Mouse (Mus musculus): ENCODE results near the gene Mmrn1. TPM values are rescaled to one million over a fixed set of nuclear protein-coding genes. Genes with fewer than 3 reads are reported as not detected.

The Mmrn1 gene
- total RNA-seq, 1 experiment from 2014 or later = 88.3 TPM

- no peak for ATAC-seq (replicated peaks in 1 of 2; ENCODE audit: insufficient read depth in 1 of 2, low FRiP score in 2 of 2, low TSS enrichment in 1 of 2, low read depth in 1 of 2, poor library complexity in 2 of 2, severe bottlenecking in 2 of 2)
Measured at GRCm38 (mm10) chr6:60984360-60984759, 59.6 kb downstream of the Mmrn1 start.

GRCm38 (mm10) chr6:60985919-60986318 is 61.1 kb downstream of the Mmrn1 start:
- ATAC-seq (replicated peaks in 1 of 2; ENCODE audit: insufficient read depth in 1 of 2, low FRiP score in 2 of 2, low TSS enrichment in 1 of 2, low read depth in 1 of 2, poor library complexity in 2 of 2, severe bottlenecking in 2 of 2) = no peak

GRCm38 (mm10) chr6:60986914-60987313 is 62.1 kb downstream of the Mmrn1 start:
- ATAC-seq (replicated peaks in 1 of 2; ENCODE audit: insufficient read depth in 1 of 2, low FRiP score in 2 of 2, low TSS enrichment in 1 of 2, low read depth in 1 of 2, poor library complexity in 2 of 2, severe bottlenecking in 2 of 2) = no peak

GRCm38 (mm10) chr6:60987804-60988203 is 63.0 kb downstream of the Mmrn1 start:
- no peak for ATAC-seq (replicated peaks in 1 of 2; ENCODE audit: insufficient read depth in 1 of 2, low FRiP score in 2 of 2, low TSS enrichment in 1 of 2, low read depth in 1 of 2, poor library complexity in 2 of 2, severe bottlenecking in 2 of 2)

- no peak for ATAC-seq (replicated peaks in 1 of 2; ENCODE audit: insufficient read depth in 1 of 2, low FRiP score in 2 of 2, low TSS enrichment in 1 of 2, low read depth in 1 of 2, poor library complexity in 2 of 2, severe bottlenecking in 2 of 2)
Measured at GRCm38 (mm10) chr6:60992366-60992765, 67.6 kb downstream of the Mmrn1 start.

- ATAC-seq (replicated peaks in 1 of 2; ENCODE audit: insufficient read depth in 1 of 2, low FRiP score in 2 of 2, low TSS enrichment in 1 of 2, low read depth in 1 of 2, poor library complexity in 2 of 2, severe bottlenecking in 2 of 2) = no peak
Measured at GRCm38 (mm10) chr6:60993386-60994108, 68.8 kb downstream of the Mmrn1 start.

GRCm38 (mm10) chr6:60994114-60994513 is 69.3 kb downstream of the Mmrn1 start:
- ATAC-seq (replicated peaks in 1 of 2; ENCODE audit: insufficient read depth in 1 of 2, low FRiP score in 2 of 2, low TSS enrichment in 1 of 2, low read depth in 1 of 2, poor library complexity in 2 of 2, severe bottlenecking in 2 of 2) = no peak

GRCm38 (mm10) chr6:60994521-60994920 is 69.7 kb downstream of the Mmrn1 start:
- no peak for ATAC-seq (replicated peaks in 1 of 2; ENCODE audit: insufficient read depth in 1 of 2, low FRiP score in 2 of 2, low TSS enrichment in 1 of 2, low read depth in 1 of 2, poor library complexity in 2 of 2, severe bottlenecking in 2 of 2)

- no peak for ATAC-seq (replicated peaks in 1 of 2; ENCODE audit: insufficient read depth in 1 of 2, low FRiP score in 2 of 2, low TSS enrichment in 1 of 2, low read depth in 1 of 2, poor library complexity in 2 of 2, severe bottlenecking in 2 of 2)
Measured at GRCm38 (mm10) chr6:60995596-60995995, 70.8 kb downstream of the Mmrn1 start.

GRCm38 (mm10) chr6:60996328-60996727 is 71.6 kb downstream of the Mmrn1 start:
- no peak for ATAC-seq (replicated peaks in 1 of 2; ENCODE audit: insufficient read depth in 1 of 2, low FRiP score in 2 of 2, low TSS enrichment in 1 of 2, low read depth in 1 of 2, poor library complexity in 2 of 2, severe bottlenecking in 2 of 2)

GRCm38 (mm10) chr6:61001003-61001790 is 76.4 kb downstream of the Mmrn1 start:
- no peak; a peak in 1 of 4 replicates for ATAC-seq (replicated peaks in 1 of 2; ENCODE audit: insufficient read depth in 1 of 2, low FRiP score in 2 of 2, low TSS enrichment in 1 of 2, low read depth in 1 of 2, poor library complexity in 2 of 2, severe bottlenecking in 2 of 2)

GRCm38 (mm10) chr6:61003916-61004765 is 79.4 kb downstream of the Mmrn1 start:
- ATAC-seq (replicated peaks in 1 of 2; ENCODE audit: insufficient read depth in 1 of 2, low FRiP score in 2 of 2, low TSS enrichment in 1 of 2, low read depth in 1 of 2, poor library complexity in 2 of 2, severe bottlenecking in 2 of 2) = no peak

- ATAC-seq (replicated peaks in 1 of 2; ENCODE audit: insufficient read depth in 1 of 2, low FRiP score in 2 of 2, low TSS enrichment in 1 of 2, low read depth in 1 of 2, poor library complexity in 2 of 2, severe bottlenecking in 2 of 2) = no peak
Measured at GRCm38 (mm10) chr6:61013780-61014179, 89.0 kb downstream of the Mmrn1 start.

GRCm38 (mm10) chr6:61019689-61020088 is 94.9 kb downstream of the Mmrn1 start:
- ATAC-seq (replicated peaks in 1 of 2; ENCODE audit: insufficient read depth in 1 of 2, low FRiP score in 2 of 2, low TSS enrichment in 1 of 2, low read depth in 1 of 2, poor library complexity in 2 of 2, severe bottlenecking in 2 of 2) = no peak

GRCm38 (mm10) chr6:61020995-61021394 is 96.2 kb downstream of the Mmrn1 start:
- ATAC-seq (replicated peaks in 1 of 2; ENCODE audit: insufficient read depth in 1 of 2, low FRiP score in 2 of 2, low TSS enrichment in 1 of 2, low read depth in 1 of 2, poor library complexity in 2 of 2, severe bottlenecking in 2 of 2) = no peak

- no peak for ATAC-seq (replicated peaks in 1 of 2; ENCODE audit: insufficient read depth in 1 of 2, low FRiP score in 2 of 2, low TSS enrichment in 1 of 2, low read depth in 1 of 2, poor library complexity in 2 of 2, severe bottlenecking in 2 of 2)
Measured at GRCm38 (mm10) chr6:61033251-61033650, 108.5 kb downstream of the Mmrn1 start.

Data from hematopoietic stem cell, adult 5-6 weeks (primary cell).